Mouse (Mus musculus): ENCODE measurements at regions not wholly inside any gene's neighbourhood (a gene's known extent, or its start where the extent isn't known, plus 50 kb on each side); places are given as distances from the start of the nearest gene placed in this dataset.
A peak's percentile ranks its signal among the peaks of the same experiment; 100 is the strongest.

DNA sequence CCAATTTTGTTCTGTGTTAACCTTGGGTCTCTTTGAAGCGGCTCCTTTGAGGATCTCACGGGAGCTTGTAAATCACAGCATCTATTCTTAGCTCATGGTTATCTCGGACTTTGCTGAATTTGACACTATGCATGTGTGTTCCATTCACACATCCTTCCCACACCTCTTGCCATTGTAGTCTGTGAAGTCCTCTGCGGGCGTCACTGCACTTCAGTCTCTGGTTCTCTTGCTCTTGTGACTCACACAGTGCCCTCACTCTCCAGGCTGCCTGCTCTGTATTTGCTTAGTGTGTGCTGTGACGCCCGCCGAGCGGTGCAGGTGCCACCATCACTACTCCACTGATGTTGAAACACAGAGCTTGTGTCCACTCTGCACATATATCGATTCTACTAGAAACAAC, 1271.2 kb downstream of the Synb start:
- H3K27ac ChIP-seq (ENCODE audit: insufficient read depth, low read length): no peak overlapping the region
- H3K4me1 ChIP-seq (ENCODE audit: control insufficient read depth, insufficient read depth, low read length): peaks cover 4% of the 10 kb centered on the region; the same call in 1 of the 2 replicates
- no peak overlapping the region for H3K4me3 ChIP-seq (ENCODE audit: insufficient read depth, low read length)
- no peak for TF ChIP-seq CTCF (IDR thresholded peaks at IDR 0.05; ENCODE audit: borderline replicate concordance, insufficient read depth, low read length)
- no peak for TF ChIP-seq POLR2A (IDR thresholded peaks at IDR 0.05; ENCODE audit: low read depth, low read length)

DNA sequence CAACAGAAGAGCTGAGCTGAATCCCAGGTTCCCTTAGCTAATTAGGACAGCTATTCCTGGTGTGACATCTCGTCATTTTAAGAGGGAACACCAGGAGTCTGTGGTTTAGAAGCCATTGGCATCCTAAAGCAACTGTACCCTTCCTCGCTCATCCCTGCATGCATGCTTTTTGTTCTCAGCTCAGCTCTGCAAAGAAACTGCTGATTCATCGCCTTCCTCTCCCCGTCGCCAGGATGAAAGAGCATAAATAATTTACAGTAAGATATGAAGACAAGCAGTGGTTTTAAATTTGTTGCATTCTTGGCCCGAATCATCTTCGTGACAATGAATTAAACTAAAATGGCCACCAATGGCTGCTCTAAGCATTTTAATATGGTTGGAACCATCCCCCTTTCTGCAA, 1272.9 kb downstream of the Synb start:
- Histone ChIP-seq H3K4me3 (ENCODE audit: insufficient read depth, low read length) (no peak overlapping the region), H3K27ac (ENCODE audit: insufficient read depth, low read length) (no peak overlapping the region), H3K4me1 (ENCODE audit: control insufficient read depth, insufficient read depth, low read length) (peaks cover 4% of the 10 kb centered on the region; the same call in 1 of the 2 replicates)
- no peak for TF ChIP-seq CTCF (IDR thresholded peaks at IDR 0.05; ENCODE audit: borderline replicate concordance, insufficient read depth, low read length)
- TF ChIP-seq POLR2A (IDR thresholded peaks at IDR 0.05; ENCODE audit: low read depth, low read length): no peak

DNA sequence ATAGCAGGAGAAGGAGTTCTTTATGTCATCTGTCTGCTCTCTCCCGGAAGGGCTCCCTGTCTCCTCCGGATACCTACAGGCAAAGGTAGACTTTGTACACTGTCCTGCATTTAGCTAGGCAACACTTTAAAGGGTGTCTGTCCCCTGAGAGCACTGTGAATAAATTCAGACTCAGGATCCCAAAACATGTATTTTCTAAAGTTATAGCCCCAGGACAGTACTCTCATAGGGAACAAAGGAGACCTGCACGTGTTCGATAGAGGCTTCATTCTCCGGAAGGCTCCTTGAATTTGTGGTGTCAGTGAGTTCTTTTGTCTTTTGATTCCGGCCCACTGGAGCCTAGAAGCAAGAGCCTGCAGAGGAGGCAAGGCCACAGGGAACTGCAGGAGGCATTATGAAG, 1273.3 kb downstream of the Synb start:
- H3K27ac ChIP-seq (ENCODE audit: insufficient read depth, low read length): no peak overlapping the region
- no peak for TF ChIP-seq POLR2A (IDR thresholded peaks at IDR 0.05; ENCODE audit: low read depth, low read length)
- no peak for TF ChIP-seq CTCF (IDR thresholded peaks at IDR 0.05; ENCODE audit: borderline replicate concordance, insufficient read depth, low read length)
- H3K4me3 ChIP-seq (ENCODE audit: insufficient read depth, low read length): no peak overlapping the region
- H3K4me1 ChIP-seq (ENCODE audit: control insufficient read depth, insufficient read depth, low read length): peaks cover 4% of the 10 kb centered on the region; the same call in 1 of the 2 replicates

DNA sequence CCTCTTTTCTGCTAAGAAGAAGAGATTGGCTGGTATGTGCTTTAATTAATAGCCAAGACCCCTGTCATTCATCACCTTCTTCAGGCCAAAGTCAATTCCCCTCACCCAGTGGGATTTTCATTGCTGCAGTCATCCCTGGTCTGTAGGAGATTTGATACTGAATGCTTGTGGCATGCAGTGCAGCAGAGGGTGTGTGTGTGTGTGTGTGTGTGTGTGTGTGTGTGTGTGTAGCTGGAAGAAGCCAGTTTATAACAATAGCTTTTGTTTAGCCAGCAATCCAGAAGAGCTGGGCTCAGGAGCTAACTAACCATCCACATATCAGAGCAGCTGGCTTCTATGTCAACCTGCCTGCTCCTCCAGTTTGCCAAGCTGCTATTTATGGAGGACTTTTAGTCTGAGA, 1275.4 kb downstream of the Synb start:
- Histone ChIP-seq H3K27ac (ENCODE audit: insufficient read depth, low read length) (no peak overlapping the region), H3K4me1 (ENCODE audit: control insufficient read depth, insufficient read depth, low read length) (peaks cover 4% of the 10 kb centered on the region; the same call in 1 of the 2 replicates), H3K4me3 (ENCODE audit: insufficient read depth, low read length) (no peak overlapping the region)
- TF ChIP-seq POLR2A (IDR thresholded peaks at IDR 0.05; ENCODE audit: low read depth, low read length) (no peak), CTCF (IDR thresholded peaks at IDR 0.05; ENCODE audit: borderline replicate concordance, insufficient read depth, low read length) (no peak)

DNA sequence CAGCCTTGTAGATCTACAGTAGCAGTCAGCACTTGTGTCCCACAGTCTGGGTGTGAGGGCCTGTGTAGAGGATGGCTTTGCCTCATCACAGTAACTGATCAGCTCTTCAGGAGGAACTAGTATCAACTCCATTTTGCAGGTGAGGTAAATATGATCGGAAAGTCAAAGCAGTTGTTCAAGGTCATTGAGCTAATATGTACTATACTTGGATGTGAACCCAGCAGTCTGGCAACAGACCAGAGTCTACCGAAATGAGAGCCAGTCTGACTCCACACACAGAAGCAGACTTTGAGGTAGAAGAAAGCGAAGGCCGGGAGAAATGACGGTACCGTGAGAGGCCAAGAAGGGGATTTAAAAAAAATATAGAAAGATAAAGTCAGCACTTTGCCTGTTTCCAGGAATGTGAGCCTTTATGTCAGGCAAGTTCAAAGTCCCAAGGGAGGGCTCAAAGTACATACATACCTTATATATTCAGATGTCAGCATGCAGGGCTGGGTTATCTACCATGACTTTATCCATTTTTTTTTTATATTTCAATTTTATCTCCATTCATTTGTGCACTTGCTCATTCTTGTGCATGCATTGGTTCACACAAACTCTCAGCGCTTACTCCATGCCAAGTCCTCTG, 1297.2 kb downstream of the Synb start:
- no peak overlapping the region for H3K27ac ChIP-seq (ENCODE audit: insufficient read depth, low read length)
- TF ChIP-seq CTCF (IDR thresholded peaks at IDR 0.05; ENCODE audit: borderline replicate concordance, insufficient read depth, low read length) (no peak), POLR2A (IDR thresholded peaks at IDR 0.05; ENCODE audit: low read depth, low read length) (no peak)
- no peaks in the 10 kb centered on the region for H3K4me1 ChIP-seq (ENCODE audit: control insufficient read depth, insufficient read depth, low read length)
- H3K4me3 ChIP-seq (ENCODE audit: insufficient read depth, low read length): no peak overlapping the region

DNA sequence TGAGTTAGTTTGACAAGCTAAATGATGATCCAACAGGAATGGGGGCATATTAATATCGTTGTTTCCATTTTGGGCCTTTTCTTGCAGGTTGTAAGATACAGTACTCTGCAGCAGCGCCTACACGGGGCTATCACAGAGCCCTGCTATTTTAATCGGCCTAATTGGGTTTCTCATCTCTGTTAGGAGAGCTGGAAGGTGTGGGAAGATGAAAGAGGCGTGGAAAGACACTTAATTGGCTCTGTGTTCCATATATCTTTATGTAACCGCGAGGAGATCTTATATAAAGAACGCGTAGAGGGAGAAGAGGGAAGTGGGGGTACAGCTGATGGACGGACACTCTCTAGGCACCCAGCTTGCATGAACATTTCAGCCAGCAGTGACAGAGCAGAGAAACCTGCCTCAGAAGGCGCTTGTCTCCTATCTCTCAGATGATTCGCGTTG, 1300.5 kb downstream of the Synb start:
- no peaks in the 10 kb centered on the region for H3K4me1 ChIP-seq (ENCODE audit: control insufficient read depth, insufficient read depth, low read length)
- H3K27ac ChIP-seq (ENCODE audit: insufficient read depth, low read length): no peak overlapping the region
- no peak overlapping the region for H3K4me3 ChIP-seq (ENCODE audit: insufficient read depth, low read length)
- TF ChIP-seq POLR2A (IDR thresholded peaks at IDR 0.05; ENCODE audit: low read depth, low read length) (no peak), CTCF (IDR thresholded peaks at IDR 0.05; ENCODE audit: borderline replicate concordance, insufficient read depth, low read length) (no peak)

DNA sequence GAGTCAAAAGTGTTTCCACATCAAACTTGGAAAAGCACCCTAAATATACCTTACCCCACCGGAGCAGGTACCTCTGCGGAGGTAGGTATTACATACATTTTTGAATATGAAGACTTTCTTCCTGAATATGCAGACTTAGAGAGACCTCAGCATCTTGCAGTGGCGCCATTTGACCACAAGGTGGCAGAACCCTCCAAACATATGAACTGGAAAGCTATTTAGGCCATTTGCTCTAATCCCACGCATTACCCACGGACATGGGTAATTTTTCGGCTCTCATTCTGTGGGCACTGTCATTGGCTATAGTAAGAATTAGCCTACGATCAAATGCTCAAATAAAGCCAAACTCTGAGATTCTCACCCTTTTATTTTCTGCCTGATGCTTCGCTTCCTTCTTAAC, 1301.0 kb downstream of the Synb start:
- H3K4me1 ChIP-seq (ENCODE audit: control insufficient read depth, insufficient read depth, low read length): no peaks in the 10 kb centered on the region
- no peak overlapping the region for H3K27ac ChIP-seq (ENCODE audit: insufficient read depth, low read length)
- TF ChIP-seq POLR2A (IDR thresholded peaks at IDR 0.05; ENCODE audit: low read depth, low read length) (no peak), CTCF (IDR thresholded peaks at IDR 0.05; ENCODE audit: borderline replicate concordance, insufficient read depth, low read length) (peak; percentile 54; the same call in 1 of the 2 replicates)
- H3K4me3 ChIP-seq (ENCODE audit: insufficient read depth, low read length): no peak overlapping the region

DNA sequence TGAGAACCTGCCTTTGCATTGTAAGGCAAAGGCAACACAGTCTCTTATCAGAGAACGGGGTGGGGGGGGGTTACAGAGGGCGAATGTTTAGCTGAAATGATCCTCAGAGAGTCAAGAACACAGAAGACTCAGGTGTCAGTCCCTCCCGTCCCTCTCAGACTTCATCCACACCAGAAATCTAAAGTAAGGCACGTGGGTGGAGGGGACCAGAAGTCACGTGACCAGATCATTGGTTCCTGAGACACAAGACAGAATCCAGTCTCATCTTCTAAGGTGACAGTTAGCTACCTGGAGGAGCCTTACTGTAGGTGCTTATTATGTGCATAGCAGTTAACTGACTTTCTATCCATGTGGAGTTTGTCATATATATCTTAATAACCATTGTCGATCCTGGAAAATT, 1302.0 kb downstream of the Synb start:
- H3K27ac ChIP-seq (ENCODE audit: insufficient read depth, low read length): no peak overlapping the region

DNA sequence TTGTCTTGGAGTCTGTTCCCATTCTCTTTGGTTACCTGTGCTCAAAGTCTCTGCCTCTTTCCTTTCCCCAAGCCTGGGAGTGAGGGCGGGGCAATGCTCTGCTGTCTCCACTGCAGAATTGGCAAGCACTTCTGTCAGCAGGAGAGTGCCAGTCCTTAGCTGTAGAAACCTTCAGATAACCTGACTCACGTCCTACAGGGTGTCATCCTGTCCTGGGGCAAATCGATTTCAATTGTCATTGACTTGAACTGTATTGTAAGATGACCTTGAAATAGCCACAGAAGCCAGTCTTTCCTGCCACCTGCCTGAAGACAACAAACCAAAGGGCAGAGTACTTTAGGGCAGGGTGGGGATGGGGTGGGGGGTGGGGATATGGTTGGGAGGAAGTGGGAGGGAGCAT, 1303.8 kb downstream of the Synb start:
- no peak overlapping the region for H3K4me3 ChIP-seq (ENCODE audit: insufficient read depth, low read length)
- no peak overlapping the region for H3K27ac ChIP-seq (ENCODE audit: insufficient read depth, low read length)
- TF ChIP-seq CTCF (IDR thresholded peaks at IDR 0.05; ENCODE audit: borderline replicate concordance, insufficient read depth, low read length) (no peak), POLR2A (IDR thresholded peaks at IDR 0.05; ENCODE audit: low read depth, low read length) (no peak)
- H3K4me1 ChIP-seq (ENCODE audit: control insufficient read depth, insufficient read depth, low read length): no peaks in the 10 kb centered on the region

More for the DNA sequence above, 1302.0 kb downstream of the Synb start:
- TF ChIP-seq CTCF (IDR thresholded peaks at IDR 0.05; ENCODE audit: borderline replicate concordance, insufficient read depth, low read length) (no peak), POLR2A (IDR thresholded peaks at IDR 0.05; ENCODE audit: low read depth, low read length) (no peak)
- Histone ChIP-seq H3K4me1 (ENCODE audit: control insufficient read depth, insufficient read depth, low read length) (no peaks in the 10 kb centered on the region), H3K4me3 (ENCODE audit: insufficient read depth, low read length) (no peak overlapping the region)
